Mouse (Mus musculus) adrenal gland (tissue): ENCODE measurements around the gene Pld2.

Experiments used
- intact Hi-C: fragments of 180-260 bp; cut with DNase I; formaldehyde crosslinking; loops from one replicate; pipeline ENCODE4 v1.15.1; 2025

The Pld2 gene

GRCm38 (mm10) chr11:70572348-70572902 lies 32.6 kb downstream of the Pld2 start:
- intact Hi-C loops = no loop called here

- intact Hi-C loops = no loop called here
These were observed 34.0 kb downstream of the Pld2 start for GRCm38 (mm10) chr11:70573872-70574271.

- intact Hi-C loops = no loop called here
These were observed 37.3 kb downstream of the Pld2 start for GRCm38 (mm10) chr11:70577201-70577600.

- intact Hi-C loops = no loop called here
These were observed 39.1 kb downstream of the Pld2 start for GRCm38 (mm10) chr11:70578962-70579361.

- intact Hi-C loops = no loop called here
These were observed 40.0 kb downstream of the Pld2 start for GRCm38 (mm10) chr11:70579710-70580357.

GRCm38 (mm10) chr11:70580358-70580720 lies 40.5 kb downstream of the Pld2 start:
- intact Hi-C loops = no loop called here

- intact Hi-C loops = no loop called here
These were observed 41.1 kb downstream of the Pld2 start for GRCm38 (mm10) chr11:70580921-70581320.

- intact Hi-C loops = no loop called here
These were observed 42.3 kb downstream of the Pld2 start for GRCm38 (mm10) chr11:70582196-70582595.

GRCm38 (mm10) chr11:70583022-70583714 lies 43.3 kb downstream of the Pld2 start:
- intact Hi-C loops = no loop called here

GRCm38 (mm10) chr11:70583775-70584174 lies 43.9 kb downstream of the Pld2 start:
- intact Hi-C loops = no loop called here

- intact Hi-C loops = no loop called here
These were observed 45.6 kb downstream of the Pld2 start for GRCm38 (mm10) chr11:70585457-70585856.

- intact Hi-C loops = no loop called here
These were observed 46.4 kb downstream of the Pld2 start for GRCm38 (mm10) chr11:70586261-70586660.

GRCm38 (mm10) chr11:70586954-70587353 lies 47.1 kb downstream of the Pld2 start:
- intact Hi-C loops = no loop called here

GRCm38 (mm10) chr11:70591733-70592132 lies 51.9 kb downstream of the Pld2 start:
- intact Hi-C loops = no loop called here

- intact Hi-C loops = no loop called here
These were observed 54.6 kb downstream of the Pld2 start for GRCm38 (mm10) chr11:70594253-70594989.

GRCm38 (mm10) chr11:70595638-70596037 lies 55.8 kb downstream of the Pld2 start:
- intact Hi-C loops = no loop called here

- intact Hi-C loops = no loop called here
These were observed 56.2 kb downstream of the Pld2 start for GRCm38 (mm10) chr11:70596094-70596493.

- intact Hi-C loops = no loop called here
These were observed 57.4 kb downstream of the Pld2 start for GRCm38 (mm10) chr11:70597301-70597700.

- intact Hi-C loops = no loop called here
These were observed 58.6 kb downstream of the Pld2 start for GRCm38 (mm10) chr11:70598451-70598953.

- intact Hi-C loops = loop anchor here (2.0 to 10.0 kb wide), 3 partner anchors 73 to 170 kb away; partner anchors contain the start of genes Arrb2 and Gm40193
These were observed 65.2 kb downstream of the Pld2 start for GRCm38 (mm10) chr11:70605024-70605566.

GRCm38 (mm10) chr11:70606717-70607116 lies 66.9 kb downstream of the Pld2 start:
- intact Hi-C loops = loop anchor here (5.0 to 10.0 kb wide), 2 partner anchors 74 to 172 kb away; partner anchors contain the start of genes Arrb2 and Gm40193
